19 mouse cellular contexts compared by ENCODE assay signal in the genomic region with DNA sequence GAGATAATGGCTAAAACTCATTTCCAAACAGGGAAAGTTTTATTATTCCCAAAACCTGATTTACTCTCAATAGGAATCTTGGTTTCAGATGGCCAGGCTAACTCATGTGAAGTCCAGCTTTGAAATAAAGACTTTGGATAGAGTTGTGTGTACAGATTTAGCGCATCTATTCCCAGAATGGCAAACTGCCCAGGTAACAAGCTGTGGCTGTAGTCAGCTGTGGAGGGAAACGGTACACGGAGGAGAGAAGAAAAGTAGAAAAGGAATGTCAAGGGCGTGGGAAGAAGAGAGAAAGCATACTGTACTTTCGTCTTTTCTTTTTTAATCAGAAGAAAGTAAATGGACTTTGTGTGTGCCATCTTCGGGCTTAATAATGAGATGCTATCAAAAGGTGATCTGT.
A peak's percentile ranks its signal among the peaks of the same experiment; 100 is the strongest.
DNase-seq lines count a peak whose midpoint lies in the region; TF ChIP-seq lines count a peak whose summit lies in the region.
"Had no signal": no experiment of that assay in that cellular context is flagged by ENCODE, and none has a peak within 500 bp of the region (broad histone marks: within the 10 kb centered on the region; RNA-seq: fewer than 3 reads in every experiment).

No protein-coding gene starts in this region.

- DNase-seq in cerebellum, adult 2 months, result peak; percentile 12 to 38
- DNase-seq in cerebellum, adult 11-12 months, result no peak
- peak; percentile 15 for DNase-seq in gastrocnemius, adult 18-20 months (ENCODE audit: low spot score)
- no peak for DNase-seq in gastrocnemius, postnatal 4 days (ENCODE audit: low spot score in 2 of 2)
- peak; percentile 34 to 53 for DNase-seq in left cerebral cortex, adult 18-20 months (ENCODE audit: low spot score in 2 of 2)
- DNase-seq in left cerebral cortex, adult 2 months (ENCODE audit: extremely low spot score in 1 of 2, low spot score in 2 of 2), result no peak
- peak; percentile 76 for DNase-seq in brain, adult 2 months (ENCODE audit: low read depth, low spot score)
- no peak for DNase-seq in spleen, adult 18-20 months
- DNase-seq: adrenal gland, postnatal 36 days; gastrocnemius, postnatal 10 days; kidney, adult 9 months; liver; liver, postnatal 0 days; lung, postnatal 36 days; thymus, adult 2 months had no signal

- no peak overlapping the region for H3K27ac ChIP-seq in cerebellum, adult 2 months (ENCODE audit: insufficient read depth, low read length)
- no peak overlapping the region for H3K27ac ChIP-seq in left cerebral cortex, adult 2 months
- H3K27ac ChIP-seq: forebrain, embryonic 15.5 days; hindbrain, embryonic 12.5 days; midbrain, embryonic 10.5 days; neural tube, embryonic 13.5 days had no signal

- no peak for TF ChIP-seq POLR2A in cerebellum, adult 2 months (IDR thresholded peaks at IDR 0.05; ENCODE audit: borderline replicate concordance, insufficient read depth, low read length)

- WGBS in cerebellum, adult 2 months, result 54% methylated on average over 6 of the region's 6 CpGs

- no peak overlapping the region for H3K4me3 ChIP-seq in cerebellum, adult 2 months (replicated peaks; ENCODE audit: insufficient read depth, low read depth, low read length)
- H3K4me3 ChIP-seq in left cerebral cortex, adult 2 months, result no peak overlapping the region
- H3K4me3 ChIP-seq: forebrain, embryonic 15.5 days; hindbrain, embryonic 12.5 days; midbrain, embryonic 10.5 days; neural tube, embryonic 13.5 days had no signal

- no peaks in the 10 kb centered on the region for H3K27me3 ChIP-seq in cerebellum, adult 2 months (ENCODE audit: control insufficient read depth, insufficient read depth, low read length)
- H3K27me3 ChIP-seq: forebrain, embryonic 15.5 days; hindbrain, embryonic 12.5 days; neural tube, embryonic 13.5 days had no signal

- peaks cover 6% of the 10 kb centered on the region; the same call in 1 of the 2 replicates for H3K4me1 ChIP-seq in cerebellum, adult 2 months (ENCODE audit: control insufficient read depth, insufficient read depth, low read length)
- H3K4me1 ChIP-seq: forebrain, embryonic 15.5 days; hindbrain, embryonic 12.5 days; midbrain, embryonic 10.5 days; neural tube, embryonic 13.5 days had no signal

- intact Hi-C loops in left cerebral cortex, adult 2 months (cut with DNase I), result no loop called here

- no peak for TF ChIP-seq CTCF in cerebellum, adult 2 months (IDR thresholded peaks at IDR 0.05; ENCODE audit: borderline replicate concordance, insufficient read depth, low read depth, low read length)
- no peak for TF ChIP-seq CTCF in left cerebral cortex, adult 2 months (IDR thresholded peaks at IDR 0.05)

Comparison
In these comparisons a context has a peak if more than half of its experiments do, and no peak if none do; other contexts are left out.
1. DNase-seq: peak in cerebellum, adult 2 months (2 of 2), gastrocnemius, adult 18-20 months (single experiment), left cerebral cortex, adult 18-20 months (2 of 2) and brain, adult 2 months (single experiment); none in cerebellum, adult 11-12 months (single experiment), gastrocnemius, postnatal 4 days (0 of 2), left cerebral cortex, adult 2 months (0 of 2) and spleen, adult 18-20 months (0 of 2).